Mouse (Mus musculus) midbrain, embryonic 10.5 days (tissue): ENCODE results near the gene Gsdma3. TPM values are rescaled to one million over a fixed set of nuclear protein-coding genes. Genes with fewer than 3 reads are reported as not detected.
"Not testable (repeated sequence)": the region's sequence is repeated elsewhere in the genome, so short reads cannot be mapped to it uniquely, and the experiment has no call there.

Experiments
- DNase-seq: peaks from one replicate; pipeline ENCODE4 v3.0.0-alpha.2; 2017; ENCODE audit warnings: low spot score
- H3K27ac ChIP-seq: fragments of 300-500 bp; sonication (generic); replicated peaks from 2 replicates; pipeline ENCODE4 v1.5.1; 2016; ENCODE audit warnings: mild to moderate bottlenecking
- H3K27me3 ChIP-seq: fragments of 300-500 bp; sonication (generic); 2 replicates; pipeline ENCODE4 v1.6.1; 2016; ENCODE audit warnings: low read depth, mild to moderate bottlenecking; ENCODE audit not compliant: poor library complexity, severe bottlenecking
- H3K36me3 ChIP-seq: fragments of 300-500 bp; sonication (generic); 2 replicates; pipeline ENCODE4 v1.6.1; 2016; ENCODE audit warnings: mild to moderate bottlenecking, moderate library complexity
- H3K4me1 ChIP-seq: fragments of 300-500 bp; sonication (generic); 2 replicates; pipeline ENCODE4 v1.6.1; 2016
- H3K4me3 ChIP-seq: fragments of 300-500 bp; sonication (generic); 2 replicates; pipeline ENCODE4 v1.5.1; 2016; ENCODE audit warnings: mild to moderate bottlenecking, moderate library complexity
- H3K9me3 ChIP-seq: fragments of 300-500 bp; sonication (generic); replicated peaks from 2 replicates; pipeline ENCODE4 v1.6.1; 2016; ENCODE audit warnings: mild to moderate bottlenecking
- WGBS: fragments of 180-500 bp; shearing (Covaris S2); methylation state at CpG from one replicate; pipeline ENCODE4 v1.1.7; 2016; 5-methylcytosine and 5-hydroxymethylcytosine counted together
- polyA plus RNA-seq: library from polyadenylated mRNA; unstranded; fragments of >200 nt; fragmentation: Nextera tagmentation; extraction: Ambion mirVana; gene quantifications from 2 replicates; pipeline ENCODE4 v1.2.1, GENCODE M21; 2016

Gsdma3 gene
- polyA plus RNA-seq, 1 experiment from 2014 or later, result not detected

- Histone ChIP-seq H3K9me3 (no peaks in the 10 kb centered on the region), H3K36me3 (no peaks in the 10 kb centered on the region), H3K4me3 (no peak overlapping the region), H3K27ac (no peak overlapping the region), H3K4me1 (no peaks in the 10 kb centered on the region), H3K27me3 (peaks cover 6% of the 10 kb centered on the region; the same call in 1 of the 2 replicates)
- 81% methylated on average over 2 of the region's 2 CpGs for whole genome bisulfite sequencing
- DNase-seq, result no peak
Measured at GRCm38 (mm10) chr11:98645946-98646345, 19.8 kb downstream of the Gsdma3 start.

GRCm38 (mm10) chr11:98646459-98646858 lies 20.3 kb downstream of the Gsdma3 start, which contains the start of gene Gsdma2:
Gene Gsdma2, plus strand, starts transcription at chr11:98646759.
- Histone ChIP-seq H3K27ac (no peak within 1 kb of the TSS), H3K4me1 (no peaks in the 10 kb centered on the region), H3K27me3 (peaks cover 6% of the 10 kb centered on the region; the same call in 1 of the 2 replicates), H3K36me3 (no peaks in the 10 kb centered on the region), H3K4me3 (no peak within 1 kb of the TSS), H3K9me3 (no peaks in the 10 kb centered on the region)
- DNase-seq, result no peak
- 73% methylated on average over 2 of the region's 2 CpGs for WGBS

GRCm38 (mm10) chr11:98655076-98655475 lies 28.9 kb downstream of the Gsdma3 start:
- H3K27me3 ChIP-seq, H3K4me1 ChIP-seq, H3K36me3 ChIP-seq, H3K27ac ChIP-seq, H3K9me3 ChIP-seq, H3K4me3 ChIP-seq: not testable (repeated sequence)
- peak; percentile 64 for DNase-seq
- WGBS, result 8% methylated on average over 7 of the region's 7 CpGs

GRCm38 (mm10) chr11:98660517-98660916 lies 34.4 kb downstream of the Gsdma3 start:
- Histone ChIP-seq H3K9me3 (no peaks in the 10 kb centered on the region), H3K4me3 (0 out of 2 replicates have a peak overlapping the region, but pooled peaks have one; percentile 29), H3K4me1 (peaks cover 6% of the 10 kb centered on the region), H3K27me3 (peaks cover 4% of the 10 kb centered on the region; the same call in 1 of the 2 replicates), H3K36me3 (no peaks in the 10 kb centered on the region), H3K27ac (0 out of 2 replicates have a peak overlapping the region, but pooled peaks have one; percentile 30)
- DNase-seq, result peak; percentile 47
- WGBS, result 14% methylated on average over 6 of the region's 6 CpGs

- Histone ChIP-seq H3K4me3 (no peak within 1 kb of the TSS), H3K27me3 (peaks cover 34% of the 10 kb centered on the region), H3K4me1 (peaks cover 8% of the 10 kb centered on the region), H3K27ac (no peak within 1 kb of the TSS), H3K36me3 (no peaks in the 10 kb centered on the region), H3K9me3 (no peaks in the 10 kb centered on the region)
- DNase-seq, result no peak
- WGBS, result 36% methylated on average over 4 of the region's 4 CpGs
Measured at GRCm38 (mm10) chr11:98664091-98664490, 37.9 kb downstream of the Gsdma3 start, which contains the start of gene Gsdma. Gene Gsdma, plus strand, starts transcription at chr11:98664351.

- no peak overlapping the region for H3K27ac ChIP-seq
- H3K36me3 ChIP-seq, result no peaks in the 10 kb centered on the region
- no peak overlapping the region for H3K4me3 ChIP-seq
- H3K4me1 ChIP-seq, result 0 out of 2 replicates have a peak, but pooled peaks cover 2% of the 10 kb centered on the region
- no peak for DNase-seq
- WGBS, result 73% methylated on average over 2 of the region's 2 CpGs
- no peaks in the 10 kb centered on the region for H3K9me3 ChIP-seq
- H3K27me3 ChIP-seq, result peaks cover 49% of the 10 kb centered on the region
Measured at GRCm38 (mm10) chr11:98668984-98669383, 42.8 kb downstream of the Gsdma3 start.

GRCm38 (mm10) chr11:98671284-98671815 lies 45.2 kb downstream of the Gsdma3 start:
- H3K27ac ChIP-seq, result no peak overlapping the region
- no peaks in the 10 kb centered on the region for H3K36me3 ChIP-seq
- no peak overlapping the region for H3K4me3 ChIP-seq
- no peak for DNase-seq
- H3K27me3 ChIP-seq, result peaks cover 43% of the 10 kb centered on the region
- 82% methylated on average over 3 of the region's 3 CpGs for WGBS
- no peaks in the 10 kb centered on the region for H3K9me3 ChIP-seq
- H3K4me1 ChIP-seq, result 0 out of 2 replicates have a peak, but pooled peaks cover 2% of the 10 kb centered on the region

- H3K4me1 ChIP-seq, result 0 out of 2 replicates have a peak, but pooled peaks cover 2% of the 10 kb centered on the region
- H3K27me3 ChIP-seq, result peaks cover 38% of the 10 kb centered on the region
- no peaks in the 10 kb centered on the region for H3K9me3 ChIP-seq
- WGBS, result 69% methylated on average over 5 of the region's 5 CpGs
- no peak for DNase-seq
- no peaks in the 10 kb centered on the region for H3K36me3 ChIP-seq
- H3K4me3 ChIP-seq, result no peak overlapping the region
- no peak overlapping the region for H3K27ac ChIP-seq
Measured at GRCm38 (mm10) chr11:98671857-98672256, 45.7 kb downstream of the Gsdma3 start.

- Histone ChIP-seq H3K9me3 (no peaks in the 10 kb centered on the region), H3K27me3 (peaks cover 32% of the 10 kb centered on the region), H3K4me3 (no peak overlapping the region), H3K4me1 (0 out of 2 replicates have a peak, but pooled peaks cover 2% of the 10 kb centered on the region), H3K36me3 (no peaks in the 10 kb centered on the region), H3K27ac (peak overlapping the region; percentile 34; the same call in 1 of the 2 replicates)
- WGBS, result 91% methylated on average over 5 of the region's 5 CpGs
- no peak for DNase-seq
Measured at GRCm38 (mm10) chr11:98672482-98672881, 46.3 kb downstream of the Gsdma3 start.

- peak; percentile 68 for DNase-seq
- not testable (repeated sequence) for H3K9me3 ChIP-seq, H3K4me1 ChIP-seq, H3K36me3 ChIP-seq, H3K4me3 ChIP-seq
- 3% methylated on average over 7 of the region's 7 CpGs for whole genome bisulfite sequencing
- Histone ChIP-seq H3K27ac (peak overlapping the region; percentile 34; the same call in 1 of the 2 replicates), H3K27me3 (peaks cover 25% of the 10 kb centered on the region)
Measured at GRCm38 (mm10) chr11:98673136-98673535, 47.0 kb downstream of the Gsdma3 start.

GRCm38 (mm10) chr11:98675829-98676363 lies 49.7 kb downstream of the Gsdma3 start:
- 51% methylated on average over 7 of the region's 7 CpGs for WGBS
- no peaks in the 10 kb centered on the region for H3K36me3 ChIP-seq
- DNase-seq, result no peak

GRCm38 (mm10) chr11:98680023-98680422 lies 53.9 kb downstream of the Gsdma3 start:
- peaks cover 6% of the 10 kb centered on the region; the same call in 1 of the 2 replicates for H3K36me3 ChIP-seq
- no peak overlapping the region for H3K4me3 ChIP-seq
- DNase-seq, result no peak
- WGBS, result 95% methylated on average over 1 of the region's 1 CpGs
- no peaks in the 10 kb centered on the region for H3K27me3 ChIP-seq
- H3K4me1 ChIP-seq, result peaks cover 19% of the 10 kb centered on the region
- no peaks in the 10 kb centered on the region for H3K9me3 ChIP-seq
- H3K27ac ChIP-seq, result no peak overlapping the region

More at GRCm38 (mm10) chr11:98675829-98676363, 49.7 kb downstream of the Gsdma3 start:
- Histone ChIP-seq H3K4me1 (no peaks in the 10 kb centered on the region), H3K4me3 (no peak overlapping the region), H3K9me3 (no peaks in the 10 kb centered on the region), H3K27me3 (peaks cover 6% of the 10 kb centered on the region; the same call in 1 of the 2 replicates), H3K27ac (no peak overlapping the region)

GRCm38 (mm10) chr11:98680595-98680994 lies 54.4 kb downstream of the Gsdma3 start:
- WGBS, result 83% methylated on average over 4 of the region's 4 CpGs

More at GRCm38 (mm10) chr11:98680595-98680994, 54.4 kb downstream of the Gsdma3 start:
- peaks cover 19% of the 10 kb centered on the region for H3K4me1 ChIP-seq
- not testable (repeated sequence) for DNase-seq, H3K27me3 ChIP-seq, H3K9me3 ChIP-seq, H3K27ac ChIP-seq, H3K4me3 ChIP-seq
- peaks cover 12% of the 10 kb centered on the region for H3K36me3 ChIP-seq
